Mouse (Mus musculus) thymus, postnatal 25 days (tissue): ENCODE results near the gene Gm3250.
"Not testable (repeated sequence)": the region's sequence is repeated elsewhere in the genome, so short reads cannot be mapped to it uniquely, and the experiment has no call there.

Experiments
- DNase-seq: peaks from one replicate; pipeline ENCODE4 v3.0.0; 2022

Gene Gm3250

DNA sequence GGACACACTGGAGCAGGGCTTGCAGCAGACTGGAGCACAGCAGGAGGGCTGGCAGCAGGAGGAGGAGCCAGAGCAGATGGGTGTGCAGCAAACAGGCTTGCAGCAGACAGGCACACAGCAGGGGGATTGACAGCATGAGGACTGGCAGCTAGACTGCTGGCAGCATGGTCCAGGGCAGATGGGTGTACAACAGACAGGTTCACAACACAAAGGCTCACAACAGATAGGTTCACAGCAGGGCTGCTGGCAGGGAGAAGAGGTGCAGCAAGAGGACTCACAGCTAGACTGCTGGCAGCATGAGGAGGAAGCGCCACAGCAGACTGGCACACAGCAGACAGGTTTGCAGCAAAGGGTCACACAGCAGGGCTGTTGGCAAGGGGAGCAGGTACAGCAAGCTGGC is 31.7 kb downstream of the Gm3250 start:
- DNase-seq = not testable (repeated sequence)

DNA sequence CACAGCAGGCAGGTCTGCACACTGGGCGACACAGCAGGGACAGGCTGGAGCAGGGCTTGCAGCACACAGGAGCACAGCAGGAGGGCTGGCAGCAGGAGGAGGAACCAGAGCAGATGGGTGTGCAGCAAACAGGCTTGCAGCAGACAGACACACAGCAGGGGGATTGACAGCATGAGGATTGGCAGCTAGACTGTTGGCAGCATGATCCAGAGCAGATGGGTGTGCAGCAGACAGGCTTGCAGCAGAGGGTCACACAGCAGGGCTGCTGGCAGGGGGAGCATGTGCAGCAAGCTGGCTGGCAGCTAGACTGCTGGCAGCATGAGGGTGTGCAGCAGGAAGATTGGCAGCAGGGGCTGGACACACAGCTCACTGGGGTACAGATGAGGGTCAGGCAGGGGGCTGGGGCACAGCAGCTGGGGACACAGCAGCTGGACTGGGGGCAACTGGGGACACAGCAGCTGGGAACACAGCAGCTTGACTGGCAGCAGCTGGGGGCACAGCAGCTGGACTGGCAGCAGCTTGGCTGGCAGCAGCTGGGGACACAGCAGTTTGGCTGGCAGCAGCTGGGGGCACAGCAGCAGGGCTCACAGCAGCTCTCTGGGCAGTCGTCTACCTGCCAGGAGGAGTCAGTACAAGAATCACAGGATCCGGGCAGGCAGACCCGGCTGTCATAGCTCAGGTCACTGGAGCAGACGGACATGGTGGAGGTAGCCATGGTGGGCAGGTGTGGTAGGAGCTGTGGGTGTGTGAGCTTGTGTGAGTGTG is 40.2 kb downstream of the Gm3250 start, which contains the start of gene Gm18596:
Gene Gm18596, minus strand, starts transcription at position 715 of the 765 bp plus-strand sequence.
- not testable (repeated sequence) for DNase-seq

DNA sequence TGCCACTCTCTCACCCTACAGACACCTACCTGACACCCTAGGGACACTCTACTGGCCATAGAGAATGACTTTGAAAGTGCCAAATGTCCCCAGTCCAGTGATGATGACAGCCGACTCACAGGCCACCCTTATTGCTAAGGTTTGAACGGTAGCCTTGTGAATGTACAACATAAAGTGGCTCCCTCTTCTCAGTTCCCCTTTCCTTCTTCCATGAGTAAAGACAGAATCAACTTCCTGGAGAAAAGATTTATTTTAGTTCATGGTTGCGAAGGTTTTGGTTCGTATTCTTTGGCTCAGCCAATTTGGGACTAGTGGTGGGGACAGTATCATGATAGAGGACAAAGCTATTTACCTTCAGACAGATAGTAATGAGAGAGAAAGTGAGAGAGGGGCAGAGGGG is 43.4 kb downstream of the Gm3250 start:
- no peak for DNase-seq

DNA sequence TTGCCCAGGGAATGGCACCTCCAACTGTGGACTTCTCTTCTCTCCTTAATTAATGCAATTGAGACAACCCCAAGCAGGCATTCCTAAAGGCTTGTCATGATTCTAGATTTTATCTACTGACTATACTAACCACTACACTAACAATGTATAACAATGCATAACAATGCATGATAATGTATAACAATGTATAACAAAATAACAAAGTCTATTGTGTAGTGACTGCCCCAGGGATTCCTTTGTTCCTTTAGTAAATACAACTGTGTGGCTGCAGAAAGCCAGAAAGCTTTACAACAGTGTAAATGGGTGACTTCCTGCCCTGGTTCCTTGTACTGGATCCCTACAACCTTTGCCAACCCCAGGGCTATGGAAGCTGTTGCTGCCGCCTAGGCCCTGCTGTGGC is 46.4 kb downstream of the Gm3250 start:
- no peak for DNase-seq
